15 mouse cellular contexts compared by ENCODE assay signal in the genomic region with DNA sequence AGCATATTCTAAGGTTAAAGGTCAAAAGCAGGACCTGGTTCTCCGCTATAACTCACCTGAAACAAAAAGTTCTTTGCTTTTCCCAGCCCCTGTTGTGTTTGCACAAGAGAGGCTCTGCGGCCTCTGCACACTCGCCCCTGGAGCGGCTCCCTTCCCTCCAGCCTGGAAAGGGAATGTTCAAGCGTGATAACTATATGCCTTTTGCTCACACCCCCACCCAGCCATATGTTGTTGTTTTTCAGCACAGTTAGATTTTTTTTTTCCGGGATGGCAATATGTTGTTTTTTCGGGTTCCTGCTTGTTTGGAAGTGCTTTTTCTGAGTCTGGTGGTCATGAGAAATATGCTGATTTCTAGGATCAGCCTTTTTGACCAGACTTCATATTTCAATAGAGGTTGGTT.
A peak's percentile ranks its signal among the peaks of the same experiment; 100 is the strongest.
DNase-seq lines count a peak whose midpoint lies in the region; ATAC-seq and TF ChIP-seq lines count a peak whose summit lies in the region.
"Had no signal": no experiment of that assay in that cellular context is flagged by ENCODE, and none has a peak within 500 bp of the region (broad histone marks: within the 10 kb centered on the region; RNA-seq: fewer than 3 reads in every experiment).

No protein-coding gene starts in this region.

- TF ChIP-seq CTCF in cerebellum, adult 2 months (IDR thresholded peaks at IDR 0.05; ENCODE audit: borderline replicate concordance, insufficient read depth, low read depth, low read length): no peak
- TF ChIP-seq CTCF in layer of hippocampus, adult 2 months (conservative IDR thresholded peaks at IDR 0.05): no peak

- ATAC-seq in cerebellum, adult (ENCODE audit: insufficient number of reproducible peaks, low FRiP score, low TSS enrichment): peak; percentile 93
- ATAC-seq: midbrain, embryonic 16.5 days had no signal

- H3K4me1 ChIP-seq in cerebellum, adult 2 months (ENCODE audit: control insufficient read depth, insufficient read depth, low read length): no peaks in the 10 kb centered on the region; the same call in 1 of the 2 replicates
- H3K4me1 ChIP-seq: limb, embryonic 10.5 days; liver, embryonic 15.5 days had no signal

- no peaks in the 10 kb centered on the region for H3K27me3 ChIP-seq in cerebellum, adult 2 months (ENCODE audit: control insufficient read depth, insufficient read depth, low read length)
- H3K27me3 ChIP-seq: liver, embryonic 15.5 days had no signal

- H3K4me3 ChIP-seq in cerebellum, adult 2 months (replicated peaks; ENCODE audit: insufficient read depth, low read depth, low read length): no peak overlapping the region
- H3K4me3 ChIP-seq in layer of hippocampus, adult 2 months: no peak overlapping the region
- H3K4me3 ChIP-seq: gastrocnemius, adult 2 months; heart, adult 2 months; limb, embryonic 10.5 days; liver, embryonic 15.5 days had no signal

- no peak overlapping the region for H3K27ac ChIP-seq in cerebellum, adult 2 months (ENCODE audit: insufficient read depth, low read length)
- H3K27ac ChIP-seq in layer of hippocampus, adult 2 months: peak overlapping the region; percentile 70
- H3K27ac ChIP-seq: gastrocnemius, adult 2 months; heart, adult 2 months; limb, embryonic 10.5 days; liver, embryonic 15.5 days; macrophage had no signal

- TF ChIP-seq POLR2A in cerebellum, adult 2 months (IDR thresholded peaks at IDR 0.05; ENCODE audit: borderline replicate concordance, insufficient read depth, low read length): no peak

- 32% methylated on average over 7 of the region's 7 CpGs for WGBS in cerebellum, adult 2 months

- DNase-seq in cerebellum, adult 11 months: no peak
- peak; percentile 23 to 59 for DNase-seq in cerebellum, adult 2 months
- DNase-seq in layer of hippocampus, adult 2 months (ENCODE audit: low spot score in 2 of 2): peak; percentile 51 to 79
- DNase-seq in right cerebral cortex, postnatal 10 days (ENCODE audit: low spot score in 2 of 2): peak; percentile 46 to 68
- DNase-seq in B cell, adult 2 months: no peak
- DNase-seq in thymus, postnatal 36 days: no peak
- DNase-seq in adrenal gland, postnatal 36 days: no peak
- DNase-seq: gastrocnemius, adult 2 months; heart, adult 2 months; heart, postnatal 14 days had no signal

Comparison
In these comparisons a context has a peak if more than half of its experiments do, and no peak if none do; other contexts are left out.
1. DNase-seq: peak in cerebellum, adult 2 months (2 of 2), layer of hippocampus, adult 2 months (2 of 2) and right cerebral cortex, postnatal 10 days (2 of 2); none in cerebellum, adult 11 months (single experiment), B cell, adult 2 months (0 of 2), thymus, postnatal 36 days (0 of 2) and adrenal gland, postnatal 36 days (0 of 2).